Mouse (Mus musculus) kidney, postnatal 0 days (tissue): Measurements from ENCODE around the gene Txnrd2. TPM values are rescaled to one million over a fixed set of nuclear protein-coding genes. Genes with fewer than 3 reads are reported as not detected.

Source experiments
- ATAC-seq: fragments of 200-750 bp; cut with Nextera tagmentation; replicated peaks from 2 replicates; pipeline ENCODE4 v1.8.0; 2017; ENCODE audit warnings: low read depth, moderate number of reproducible peaks, moderate TSS enrichment, moderate library complexity; ENCODE audit not compliant: low FRiP score
- DNase-seq: peaks from one replicate; pipeline ENCODE4 v3.0.0-alpha.2; 2016; ENCODE audit warnings: low spot score
- H3K27ac ChIP-seq: fragments of 300-500 bp; sonication (generic); 2 replicates; pipeline ENCODE4 v1.5.1; 2014; ENCODE audit warnings: mild to moderate bottlenecking
- H3K27me3 ChIP-seq: fragments of 300-500 bp; sonication (generic); 2 replicates; pipeline ENCODE4 v1.6.1; 2014; ENCODE audit warnings: low read length, mixed read lengths; ENCODE audit not compliant: insufficient read depth
- H3K36me3 ChIP-seq: fragments of 300-500 bp; sonication (generic); 2 replicates; pipeline ENCODE4 v1.6.1; 2014; ENCODE audit warnings: low read length, mixed read lengths; ENCODE audit not compliant: insufficient read depth
- H3K4me1 ChIP-seq: fragments of 300-500 bp; sonication (generic); replicated peaks from 2 replicates; pipeline ENCODE4 v1.6.1; 2014; ENCODE audit warnings: antibody characterized with exemption, low read length, mixed read lengths; ENCODE audit not compliant: insufficient read depth
- H3K4me2 ChIP-seq: fragments of 300-500 bp; sonication (generic); 2 replicates; pipeline ENCODE4 v1.6.1; 2014; ENCODE audit warnings: mild to moderate bottlenecking, low read length, moderate library complexity, mixed read lengths
- H3K4me3 ChIP-seq: fragments of 300-500 bp; sonication (generic); replicated peaks from 2 replicates; pipeline ENCODE4 v1.5.1; 2014; ENCODE audit warnings: low read depth, low read length
- H3K9ac ChIP-seq: fragments of 300-500 bp; sonication (generic); 2 replicates; pipeline ENCODE4 v1.6.1; 2014; ENCODE audit warnings: low read depth, low read length
- H3K9me3 ChIP-seq: fragments of 300-500 bp; sonication (generic); replicated peaks from 2 replicates; pipeline ENCODE4 v1.6.1; 2016; ENCODE audit warnings: low read length, inconsistent platforms, mixed read lengths
- CTCF ChIP-seq: IDR thresholded peaks from 2 replicates; pipeline ENCODE4 v1.5.1; 2016; ENCODE audit warnings: antibody characterized with exemption, low read depth, mild to moderate bottlenecking, moderate library complexity
- WGBS: fragments of 180-500 bp; shearing (Covaris S2); extraction: QIAGEN DNeasy Blood & Tissue Kit; methylation state at CpG from one replicate; pipeline ENCODE4 v1.1.7; 2014; 5-methylcytosine and 5-hydroxymethylcytosine counted together
- polyA plus RNA-seq: library from polyadenylated mRNA; unstranded; fragments of >200 nt; fragmentation: Nextera tagmentation; extraction: Ambion mirVana; gene quantifications from 2 replicates; pipeline ENCODE4 v1.2.1, GENCODE M21; 2015

The Txnrd2 gene
- polyA plus RNA-seq, 1 experiment from 2014 or later = 30.6 TPM

- Histone ChIP-seq H3K27ac (no peak overlapping the region), H3K9ac (no peak overlapping the region), H3K9me3 (no peaks in the 10 kb centered on the region), H3K4me1 (0 out of 2 replicates have a peak, but pooled peaks cover 4% of the 10 kb centered on the region), H3K4me3 (no peak overlapping the region), H3K36me3 (peaks cover 10% of the 10 kb centered on the region), H3K27me3 (no peaks in the 10 kb centered on the region), H3K4me2 (no peak overlapping the region)
- no peak for DNase-seq
- no peak for ATAC-seq
- 95% methylated on average over 3 of the region's 3 CpGs for WGBS
- TF ChIP-seq CTCF = no peak
Observed at GRCm38 (mm10) chr16:18460826-18461225, 34.6 kb downstream of the Txnrd2 start.

- H3K9ac ChIP-seq = no peak overlapping the region
- TF ChIP-seq CTCF = no peak
- H3K36me3 ChIP-seq = peaks cover 3% of the 10 kb centered on the region; the same call in 1 of the 2 replicates
- no peaks in the 10 kb centered on the region for H3K9me3 ChIP-seq
- 75% methylated on average over 9 of the region's 9 CpGs for whole genome bisulfite sequencing
- DNase-seq = no peak
- H3K27me3 ChIP-seq = no peaks in the 10 kb centered on the region
- H3K4me1 ChIP-seq = 0 out of 2 replicates have a peak, but pooled peaks cover 4% of the 10 kb centered on the region
- no peak overlapping the region for H3K4me2 ChIP-seq
- ATAC-seq = no peak
- no peak overlapping the region for H3K4me3 ChIP-seq
- no peak overlapping the region for H3K27ac ChIP-seq
Observed at GRCm38 (mm10) chr16:18462031-18462430, 35.8 kb downstream of the Txnrd2 start.

GRCm38 (mm10) chr16:18462598-18462997 is 36.4 kb downstream of the Txnrd2 start:
- Histone ChIP-seq H3K27ac (no peak overlapping the region), H3K9ac (no peak overlapping the region), H3K9me3 (no peaks in the 10 kb centered on the region), H3K4me2 (no peak overlapping the region), H3K36me3 (no peaks in the 10 kb centered on the region), H3K4me1 (0 out of 2 replicates have a peak, but pooled peaks cover 4% of the 10 kb centered on the region), H3K4me3 (no peak overlapping the region), H3K27me3 (no peaks in the 10 kb centered on the region)
- no peak for TF ChIP-seq CTCF
- WGBS = 55% methylated on average over 8 of the region's 8 CpGs
- ATAC-seq = no peak
- DNase-seq = no peak

- DNase-seq = no peak
Observed at GRCm38 (mm10) chr16:18464271-18464670, 38.1 kb downstream of the Txnrd2 start.

GRCm38 (mm10) chr16:18470829-18471228 is 44.6 kb downstream of the Txnrd2 start:
- H3K9ac ChIP-seq = no peak overlapping the region
- H3K4me1 ChIP-seq = no peaks in the 10 kb centered on the region
- WGBS = 48% methylated on average over 1 of the region's 1 CpGs
- no peak overlapping the region for H3K27ac ChIP-seq
- H3K4me2 ChIP-seq = no peak overlapping the region
- no peaks in the 10 kb centered on the region for H3K9me3 ChIP-seq
- DNase-seq (no peak), ATAC-seq (no peak)
- TF ChIP-seq CTCF = peak; percentile 51
- H3K4me3 ChIP-seq = no peak overlapping the region
- no peaks in the 10 kb centered on the region for H3K27me3 ChIP-seq
- H3K36me3 ChIP-seq = no peaks in the 10 kb centered on the region

More at GRCm38 (mm10) chr16:18464271-18464670, 38.1 kb downstream of the Txnrd2 start:
- Histone ChIP-seq H3K4me2 (no peak overlapping the region), H3K9me3 (no peaks in the 10 kb centered on the region), H3K4me1 (0 out of 2 replicates have a peak, but pooled peaks cover 4% of the 10 kb centered on the region), H3K27ac (no peak overlapping the region), H3K9ac (no peak overlapping the region), H3K36me3 (no peaks in the 10 kb centered on the region), H3K4me3 (no peak overlapping the region), H3K27me3 (no peaks in the 10 kb centered on the region)
- no peak for TF ChIP-seq CTCF
- ATAC-seq = no peak
- 60% methylated on average over 3 of the region's 3 CpGs for WGBS

GRCm38 (mm10) chr16:18471381-18471955 is 45.3 kb downstream of the Txnrd2 start:
- DNase-seq (no peak), ATAC-seq (0 out of 2 replicates have a peak, but pooled peaks have one; percentile 38)
- Histone ChIP-seq H3K27ac (no peak overlapping the region), H3K4me3 (no peak overlapping the region), H3K4me1 (no peaks in the 10 kb centered on the region), H3K36me3 (no peaks in the 10 kb centered on the region), H3K27me3 (no peaks in the 10 kb centered on the region), H3K9me3 (no peaks in the 10 kb centered on the region), H3K4me2 (no peak overlapping the region), H3K9ac (no peak overlapping the region)
- no peak for TF ChIP-seq CTCF
- WGBS = 75% methylated on average over 11 of the region's 11 CpGs
